Mouse (Mus musculus) mouse embryonic stem cell (cell line): ENCODE results near the gene Aldoart2.
"Not testable (repeated sequence)": the region's sequence is repeated elsewhere in the genome, so short reads cannot be mapped to it uniquely, and the experiment has no call there.

Experiments used
- in situ Hi-C, 2 experiments: fragments of 300-500 bp; cut with MboI; formaldehyde crosslinking; loops; 1 replicate in 1 of 2; 3 replicates in 1 of 2; pipeline ENCODE4 v1.14.3; 2019 to 2020; ENCODE audit warnings: low sequenced_read_pairs in 2 of 2, low pct_unique_long_range_greater_than_20kb in 1 of 2, mixed read lengths in 1 of 2; ENCODE audit not compliant: unreplicated experiment in 1 of 2

The Aldoart2 gene

GRCm38 (mm10) chr12:55570646-55571045, 5.6 kb downstream of the Aldoart2 start:
- in situ Hi-C loops: loop anchor here (10.0 kb wide), 1 partner anchor 154 kb away; no protein-coding TSS in a partner anchor

GRCm38 (mm10) chr12:55571181-55571580, 6.1 kb downstream of the Aldoart2 start:
- in situ Hi-C loops: loop anchor here (10.0 kb wide), 1 partner anchor 154 kb away; no protein-coding TSS in a partner anchor

GRCm38 (mm10) chr12:55571661-55572060, 6.6 kb downstream of the Aldoart2 start:
- in situ Hi-C loops: loop anchor here (10.0 kb wide), 1 partner anchor 153 kb away; no protein-coding TSS in a partner anchor

GRCm38 (mm10) chr12:55573089-55573488, 8.1 kb downstream of the Aldoart2 start:
- in situ Hi-C loops: loop anchor here (10.0 kb wide), 1 partner anchor 152 kb away; no protein-coding TSS in a partner anchor

- in situ Hi-C loops: loop anchor here (10.0 kb wide), 1 partner anchor 151 kb away; no protein-coding TSS in a partner anchor
Measured at GRCm38 (mm10) chr12:55573794-55574193, 8.8 kb downstream of the Aldoart2 start.

- in situ Hi-C loops: not testable (repeated sequence)
Measured at GRCm38 (mm10) chr12:55586936-55587335, 21.9 kb downstream of the Aldoart2 start.

- in situ Hi-C loops: no loop called here
Measured at GRCm38 (mm10) chr12:55598537-55598886, 33.5 kb downstream of the Aldoart2 start.

- in situ Hi-C loops: no loop called here
Measured at GRCm38 (mm10) chr12:55598887-55599561, 34.0 kb downstream of the Aldoart2 start, which contains the start of gene Insm2. Gene Insm2 (plus strand): TSS chr12:55599427.

GRCm38 (mm10) chr12:55599639-55600502, 34.8 kb downstream of the Aldoart2 start:
- in situ Hi-C loops: no loop called here

- in situ Hi-C loops: no loop called here
Measured at GRCm38 (mm10) chr12:55600503-55600994, 35.5 kb downstream of the Aldoart2 start.

- in situ Hi-C loops: no loop called here
Measured at GRCm38 (mm10) chr12:55604411-55604810, 39.4 kb downstream of the Aldoart2 start.

- in situ Hi-C loops: no loop called here
Measured at GRCm38 (mm10) chr12:55607902-55608301, 42.9 kb downstream of the Aldoart2 start.

- in situ Hi-C loops: no loop called here
Measured at GRCm38 (mm10) chr12:55610812-55611211, 45.8 kb downstream of the Aldoart2 start.
